Mouse (Mus musculus) ES-CJ7 (cell line): ENCODE data around the gene Adgra3.

Experiments
- DNase-seq: peaks from one replicate; pipeline ENCODE4 v3.0.0; 2011; ENCODE audit warnings: low read depth, low spot score

The Adgra3 gene

DNA sequence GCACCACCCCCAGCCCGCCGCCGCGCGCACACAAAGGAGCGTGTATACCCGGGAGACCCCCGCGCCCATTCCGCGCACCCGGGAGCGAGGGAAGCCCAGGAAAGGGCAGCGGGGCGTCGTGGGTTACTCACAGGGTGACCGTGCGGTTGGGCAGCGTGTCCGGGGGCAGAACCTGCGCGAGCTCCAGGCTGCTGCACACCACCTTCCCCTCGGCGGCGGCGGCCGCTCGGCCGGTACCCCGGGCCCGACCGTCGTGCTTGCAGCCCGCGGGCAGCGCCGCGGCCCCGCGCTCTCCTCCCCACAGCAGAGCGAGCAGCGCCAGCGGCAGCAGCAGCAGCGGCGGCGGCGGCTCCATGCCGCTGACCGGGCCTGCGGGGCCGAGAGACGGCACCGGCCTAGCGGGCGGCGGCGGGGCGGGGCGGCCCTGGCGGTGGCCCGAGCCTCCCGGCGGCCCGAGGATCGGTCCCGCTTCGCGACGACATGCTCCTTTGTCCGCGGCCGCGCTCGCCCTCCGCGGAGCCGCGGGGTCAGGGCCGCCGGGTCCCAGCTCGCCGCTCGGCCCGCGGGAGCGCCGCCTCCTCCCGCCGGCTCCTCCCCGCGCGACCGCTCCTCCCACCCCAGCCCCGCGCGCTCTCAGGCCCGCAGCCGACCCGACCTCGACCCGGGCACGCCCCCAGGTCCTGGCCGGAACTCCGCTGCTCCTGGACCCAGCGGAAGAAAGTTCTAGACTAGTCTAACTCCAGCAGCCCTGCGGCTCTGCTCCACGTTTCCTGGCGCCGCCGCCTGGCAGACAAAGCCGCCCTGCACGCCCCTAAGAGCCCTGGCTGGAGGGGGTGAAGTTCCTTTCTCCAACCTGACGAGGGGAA, at the start of gene Adgra3:
Adgra3 (minus strand) TSS at position 586 of the 866 bp plus-strand sequence.
- DNase-seq, result peak; percentile 72

DNA sequence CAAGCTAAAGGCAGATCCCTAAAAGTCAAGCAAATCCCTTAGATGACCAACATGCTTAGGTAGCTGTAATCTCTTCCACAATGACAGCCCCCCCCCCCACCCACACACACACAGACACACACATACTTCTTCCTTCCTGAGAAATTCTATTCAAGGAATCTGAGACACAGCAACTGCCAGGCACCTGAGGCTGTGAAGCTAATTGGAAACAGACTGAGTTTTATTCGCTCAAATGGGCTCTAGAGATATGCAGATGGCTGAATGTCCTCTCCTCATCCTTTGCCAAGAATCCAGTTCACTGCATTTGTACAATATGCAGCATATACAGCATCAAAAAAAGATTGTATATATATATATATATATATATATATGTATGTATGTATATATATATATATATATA, 24.6 kb upstream of the Adgra3 start:
- DNase-seq, result no peak

DNA sequence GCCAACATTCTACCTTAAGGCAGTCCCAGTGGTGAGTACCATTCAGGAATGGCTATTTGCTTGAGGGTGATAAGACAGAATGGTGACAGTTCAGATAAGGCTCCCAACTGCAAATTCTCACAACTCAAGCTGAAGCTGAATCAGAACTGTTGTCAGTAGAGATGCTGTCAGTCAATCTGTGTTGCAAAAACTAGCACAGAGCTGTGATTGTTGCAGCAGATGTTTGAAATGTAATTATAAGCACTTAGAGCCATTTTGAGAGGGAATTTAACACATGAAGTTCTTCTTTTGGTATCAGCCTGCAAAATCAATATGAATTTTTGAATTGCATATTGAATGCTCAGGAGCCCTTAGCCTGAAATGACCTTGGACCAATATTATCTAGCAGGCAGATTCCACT, 15.4 kb upstream of the Adgra3 start:
- DNase-seq, result no peak

DNA sequence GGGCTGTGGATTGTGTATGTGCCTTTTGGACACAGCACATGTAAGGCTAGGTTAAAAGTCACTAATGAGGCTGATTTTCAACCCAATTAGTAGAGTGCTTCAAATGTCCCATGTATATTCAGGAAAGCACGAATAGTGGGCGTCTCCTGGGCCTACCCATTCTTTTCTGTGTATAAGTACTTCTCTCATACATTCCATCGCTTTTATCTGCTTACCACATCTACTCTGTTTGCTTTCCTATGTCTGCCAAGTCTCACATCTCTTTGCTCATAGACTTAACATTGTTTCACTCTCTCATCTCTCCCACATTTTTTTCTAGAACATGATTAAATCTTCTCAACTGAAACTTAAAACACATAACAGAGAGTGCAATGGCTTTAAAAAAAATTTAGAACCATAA, 5.4 kb upstream of the Adgra3 start:
- no peak for DNase-seq

DNA sequence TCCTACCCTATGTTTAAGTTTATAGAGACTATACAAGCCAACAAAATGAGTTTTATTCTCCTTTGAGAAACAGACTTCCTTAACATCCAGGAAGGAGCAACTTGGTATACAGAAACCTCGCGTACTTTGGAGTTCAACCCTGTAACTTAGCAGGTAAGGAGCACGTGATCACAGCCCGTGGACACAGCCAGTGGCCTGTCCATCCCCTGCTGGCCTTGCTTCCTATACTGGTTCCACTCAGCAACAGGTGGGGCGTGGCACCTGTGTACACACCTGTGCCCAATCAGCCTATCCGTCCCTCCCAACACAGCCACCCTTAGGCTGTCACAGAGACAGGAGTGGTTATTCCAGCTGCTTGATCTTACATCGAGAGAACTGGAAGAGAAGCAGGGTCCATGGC, 780 bp upstream of the Adgra3 start:
- DNase-seq, result no peak

DNA sequence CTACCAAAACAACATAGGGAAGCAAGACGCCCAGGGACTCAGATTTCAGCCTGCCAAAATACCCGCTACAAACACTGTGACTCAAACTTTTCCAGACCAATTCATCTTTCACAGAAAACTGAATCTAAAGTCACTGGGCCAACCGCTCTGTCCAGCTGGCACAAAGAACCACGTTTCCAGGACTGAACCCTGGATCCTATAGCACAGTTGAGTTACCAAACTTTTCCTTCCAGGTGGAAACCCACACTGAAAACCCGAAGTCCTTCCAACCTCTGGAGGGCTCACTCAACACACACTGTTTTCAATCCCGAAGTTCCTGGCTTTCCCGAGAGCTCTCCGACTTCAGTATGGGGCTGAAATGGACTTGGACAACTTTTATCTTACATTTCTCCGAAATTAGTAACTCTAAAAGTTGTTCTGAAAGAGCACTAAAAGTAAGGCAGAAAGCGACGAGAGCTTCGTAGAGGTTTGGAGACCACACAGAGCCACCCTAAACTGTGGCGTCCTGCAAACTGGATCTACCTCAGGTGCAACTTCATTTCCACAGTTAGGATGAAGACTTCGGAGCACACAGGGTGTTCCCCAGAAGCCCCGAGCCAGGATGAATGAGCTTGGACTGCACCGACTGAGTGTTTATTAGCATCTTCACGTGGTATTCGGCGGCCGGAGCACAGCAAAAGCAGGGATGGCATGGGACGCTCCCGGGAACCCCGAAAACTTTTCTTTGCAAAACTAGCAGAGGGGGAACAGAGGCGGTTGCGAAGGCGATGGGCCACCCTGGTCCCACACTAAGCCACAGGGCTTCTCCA, 990 bp downstream of the Adgra3 start:
- peak; percentile 44 for DNase-seq

DNA sequence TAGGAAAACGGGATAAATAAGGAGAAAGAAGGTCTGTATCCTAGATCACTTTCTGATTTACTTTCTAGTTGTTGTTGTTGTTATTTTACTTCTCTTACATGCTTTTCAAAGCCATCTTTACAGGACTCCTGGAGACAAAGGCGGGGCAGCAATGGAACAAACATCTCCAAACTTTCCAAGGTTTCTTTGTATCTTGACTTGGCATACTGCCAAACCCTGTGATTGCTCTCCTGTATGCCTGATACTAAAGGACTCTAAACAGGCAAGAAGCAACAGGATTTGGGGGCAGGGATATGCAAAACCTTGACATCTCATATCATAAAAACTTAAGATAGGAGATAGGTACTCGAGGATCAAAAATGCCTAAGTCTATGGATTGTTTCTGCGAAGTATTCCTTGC, 6.3 kb downstream of the Adgra3 start:
- no peak for DNase-seq

DNA sequence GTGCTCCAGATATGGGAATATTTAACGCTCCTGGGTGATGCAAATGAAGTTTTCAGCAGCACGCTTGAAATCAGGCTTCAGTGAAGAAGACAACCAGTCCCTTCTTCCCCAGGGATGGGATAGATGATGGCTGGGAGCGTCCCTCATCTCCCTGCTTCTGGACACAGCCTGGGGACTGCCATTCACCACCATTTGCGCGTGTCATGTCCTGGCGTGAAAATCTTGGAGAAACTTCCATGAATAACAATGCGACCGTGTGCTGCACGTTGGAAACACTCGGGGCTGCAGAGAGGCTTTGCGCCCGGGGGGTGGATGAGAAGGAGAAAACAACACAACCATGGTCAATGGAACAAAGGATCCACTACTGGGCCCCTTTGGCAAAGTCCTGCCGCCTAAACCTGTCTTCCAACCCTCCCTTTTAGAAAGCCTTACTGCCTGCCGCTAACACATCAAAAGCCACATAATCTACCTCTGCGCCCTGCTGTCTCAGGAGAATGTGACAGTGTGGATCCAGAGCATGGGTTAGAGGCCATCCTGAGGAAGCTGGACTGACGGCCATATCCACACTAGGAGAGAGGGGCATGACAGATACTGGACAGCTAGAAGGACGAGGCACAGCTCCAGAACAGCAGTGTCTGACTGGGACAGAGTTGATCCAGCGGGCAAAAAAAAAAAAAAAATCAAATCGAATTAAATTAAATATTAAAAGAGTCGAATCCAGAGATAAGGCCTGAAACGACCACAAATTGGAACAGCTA, 8.0 kb downstream of the Adgra3 start:
- DNase-seq, result no peak

DNA sequence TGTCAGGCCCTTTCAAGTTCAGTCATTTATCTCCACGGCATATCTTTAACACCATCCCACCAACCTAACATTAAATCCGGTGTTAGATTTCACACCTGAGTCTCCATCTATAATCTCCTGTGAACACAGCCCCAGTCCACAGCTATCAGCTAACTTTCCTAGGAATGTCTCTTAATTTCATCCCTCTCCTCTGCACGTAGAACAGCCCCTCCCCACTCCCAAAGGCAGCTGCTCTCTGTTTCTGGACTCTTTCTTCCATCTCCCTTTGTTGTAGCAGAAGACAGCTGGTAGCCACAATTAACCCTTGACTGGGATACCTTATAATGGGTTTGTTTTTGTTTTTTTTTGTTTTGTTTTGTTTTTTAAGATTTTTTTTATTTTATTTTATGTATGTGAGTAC, 8.8 kb downstream of the Adgra3 start:
- no peak for DNase-seq

DNA sequence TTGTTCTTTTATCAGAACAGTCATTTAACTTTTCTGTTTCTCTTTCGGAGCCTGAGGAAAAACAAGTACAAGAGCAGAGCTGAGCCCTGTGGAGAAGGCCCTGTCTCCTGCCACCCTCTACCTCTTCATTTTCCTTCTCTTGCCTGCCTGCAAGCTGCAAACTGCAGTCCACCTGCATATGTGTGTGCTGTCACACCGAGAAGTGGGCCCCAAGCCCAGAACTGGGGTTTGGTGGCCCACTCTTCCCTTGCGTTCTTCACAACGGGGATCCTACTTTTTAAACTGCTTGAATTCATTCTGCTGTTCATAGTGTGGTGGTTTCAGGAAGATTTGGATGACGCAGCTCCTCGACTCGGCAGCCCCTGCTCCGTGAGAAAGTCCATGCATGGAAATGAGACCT, 9.3 kb downstream of the Adgra3 start:
- no peak for DNase-seq

DNA sequence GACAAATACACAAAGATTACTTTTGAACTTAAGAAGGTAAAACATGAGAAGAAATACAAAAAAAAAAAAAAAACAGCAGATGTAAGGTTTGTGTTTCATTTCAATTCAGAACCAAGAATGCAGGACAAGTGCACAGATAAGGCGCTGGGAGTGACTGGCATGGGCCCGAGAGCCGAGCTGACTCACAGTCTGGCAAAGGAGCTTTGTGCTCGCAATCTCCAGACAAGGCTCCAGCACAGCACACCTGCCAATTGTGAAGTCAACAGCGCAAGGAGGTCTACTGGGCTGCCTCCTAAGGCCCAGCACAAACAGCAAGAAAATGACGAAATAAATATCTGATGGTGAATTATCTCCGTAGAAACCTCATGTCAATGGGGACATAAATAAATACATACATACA, 9.8 kb downstream of the Adgra3 start:
- DNase-seq, result no peak

DNA sequence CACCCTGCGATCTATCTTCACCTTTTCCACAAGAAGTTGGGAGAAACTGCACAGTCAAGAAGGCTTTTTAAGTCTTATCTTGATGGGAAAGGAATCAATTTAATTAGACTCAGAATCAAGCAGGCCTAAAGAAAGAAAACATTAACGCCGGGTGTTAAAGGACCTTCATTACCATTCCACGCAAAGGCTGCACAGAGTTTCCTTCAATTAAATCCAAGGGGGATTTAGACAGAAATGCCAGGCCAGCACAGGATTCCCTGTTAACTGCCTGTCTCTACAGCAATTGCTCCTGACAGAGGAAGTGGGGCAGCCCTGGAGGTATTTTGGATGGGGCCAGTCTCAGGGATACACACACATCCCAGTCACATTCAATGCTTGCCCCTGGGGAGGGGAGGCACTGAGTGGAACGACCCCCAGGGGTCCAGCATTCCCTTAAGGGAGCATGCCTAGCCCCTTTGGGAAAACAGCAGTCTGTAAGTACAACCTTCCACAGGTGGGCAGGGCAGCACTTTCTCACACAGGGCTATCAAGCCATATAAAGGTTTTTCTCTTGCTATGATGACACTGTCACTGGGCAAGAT, 10.4 kb downstream of the Adgra3 start:
- no peak for DNase-seq

DNA sequence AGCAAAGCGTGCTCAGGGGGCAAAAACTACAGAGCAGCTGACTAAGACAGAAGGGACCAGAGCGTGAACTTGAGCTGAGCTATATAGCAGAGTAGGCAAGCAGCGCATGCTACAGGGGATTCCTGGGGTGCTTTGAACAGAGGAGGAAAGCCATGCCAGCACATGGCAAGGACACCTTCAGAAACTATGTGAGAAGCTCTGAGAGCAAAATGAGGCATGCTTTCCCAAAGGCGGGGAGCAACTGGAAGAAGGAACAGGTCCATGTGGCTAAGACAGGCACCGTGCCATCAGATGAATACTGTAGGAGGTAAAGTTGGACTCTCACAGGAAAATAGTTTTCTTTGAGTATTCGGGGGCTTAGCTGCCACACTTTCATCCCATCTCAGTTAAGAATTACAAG, 13.6 kb downstream of the Adgra3 start:
- no peak for DNase-seq

DNA sequence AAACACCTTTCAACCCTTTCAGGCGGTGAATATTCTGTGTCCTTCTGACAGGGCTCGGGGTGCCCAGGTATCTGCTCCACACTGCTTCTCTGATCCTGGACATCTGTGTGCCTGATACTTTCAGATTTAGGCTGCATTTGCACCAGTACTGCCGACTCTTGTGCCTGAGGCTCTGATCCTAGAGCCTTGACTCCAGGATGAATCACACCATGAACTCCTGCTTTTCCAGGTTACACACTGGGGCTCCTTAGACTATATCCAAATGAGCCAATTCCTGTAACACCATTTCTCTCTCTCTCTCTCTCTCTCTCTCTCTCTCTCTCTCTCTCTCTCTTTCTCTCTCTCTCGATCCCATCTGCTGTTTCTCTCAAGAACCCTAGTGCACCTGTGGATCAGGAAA, 15.1 kb downstream of the Adgra3 start:
- no peak for DNase-seq

DNA sequence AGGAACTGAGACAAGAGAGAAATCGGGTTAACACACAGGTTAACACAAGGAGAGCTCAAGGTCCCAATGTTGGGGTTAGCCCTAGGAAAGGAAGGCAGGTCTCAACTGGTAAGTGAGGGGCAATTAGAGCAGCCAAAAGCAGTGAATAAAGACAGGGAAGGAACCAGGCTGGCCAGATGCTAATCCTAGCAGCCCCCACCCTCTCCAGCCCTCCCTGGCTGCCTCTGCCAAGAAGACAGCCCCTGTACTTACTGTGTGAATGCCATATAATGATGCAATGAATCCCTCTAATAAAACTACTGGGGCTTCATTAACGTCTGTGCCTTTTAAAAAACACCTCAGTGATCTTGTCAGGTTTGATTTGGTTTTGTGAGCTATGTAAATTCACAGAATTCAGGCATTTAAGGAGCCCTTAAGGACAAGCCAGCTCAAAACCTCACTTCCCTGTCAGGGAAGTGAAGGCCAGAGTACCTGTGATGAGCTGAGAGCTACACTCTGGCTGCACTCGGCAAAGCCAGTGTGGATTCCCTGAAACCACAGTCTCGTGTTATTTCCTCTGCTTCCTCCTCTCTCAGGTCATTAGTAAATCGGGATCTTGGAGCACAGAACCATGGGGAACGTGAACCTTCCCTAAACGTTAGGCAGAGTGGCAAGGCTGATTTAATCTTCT, 16.4 kb downstream of the Adgra3 start:
- DNase-seq, result no peak

DNA sequence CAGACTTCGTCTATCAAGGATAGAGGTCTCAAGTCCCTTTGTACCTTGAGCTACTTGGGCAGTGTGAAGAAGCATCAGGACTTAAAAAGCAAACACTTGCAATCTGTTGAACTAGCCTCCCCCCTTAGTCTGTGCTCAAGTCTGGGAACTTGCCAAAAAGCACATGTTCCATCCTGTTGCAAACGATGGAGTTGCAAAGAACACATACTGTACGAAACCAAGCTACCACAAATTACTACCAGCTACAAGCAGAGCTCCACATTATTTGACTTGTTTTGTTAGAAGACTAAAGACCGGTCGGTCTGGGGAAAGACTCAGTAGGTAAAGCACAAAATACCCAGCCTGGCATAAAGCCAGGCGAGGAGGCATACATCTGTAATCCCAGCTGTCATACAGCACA, 19.3 kb downstream of the Adgra3 start:
- no peak for DNase-seq

DNA sequence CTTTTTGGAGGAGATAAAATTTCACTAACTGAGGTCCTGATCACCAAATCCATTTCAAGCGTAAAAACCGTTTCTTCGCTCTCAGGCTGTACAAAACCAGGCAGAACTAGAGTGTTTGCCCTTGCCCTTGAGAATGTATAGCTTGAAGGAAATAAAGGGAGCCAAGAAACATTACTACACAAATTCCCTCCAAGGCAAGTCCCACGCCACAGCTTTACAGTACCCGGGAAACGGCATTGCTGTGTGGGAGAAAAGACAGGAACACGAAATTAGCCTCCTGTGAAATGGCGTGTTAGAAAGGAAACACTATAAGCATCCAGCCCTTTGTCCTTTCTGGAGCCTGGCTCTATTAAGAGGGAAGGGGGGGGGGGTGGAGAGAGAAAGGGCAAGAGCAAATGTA, 21.1 kb downstream of the Adgra3 start:
- no peak for DNase-seq

DNA sequence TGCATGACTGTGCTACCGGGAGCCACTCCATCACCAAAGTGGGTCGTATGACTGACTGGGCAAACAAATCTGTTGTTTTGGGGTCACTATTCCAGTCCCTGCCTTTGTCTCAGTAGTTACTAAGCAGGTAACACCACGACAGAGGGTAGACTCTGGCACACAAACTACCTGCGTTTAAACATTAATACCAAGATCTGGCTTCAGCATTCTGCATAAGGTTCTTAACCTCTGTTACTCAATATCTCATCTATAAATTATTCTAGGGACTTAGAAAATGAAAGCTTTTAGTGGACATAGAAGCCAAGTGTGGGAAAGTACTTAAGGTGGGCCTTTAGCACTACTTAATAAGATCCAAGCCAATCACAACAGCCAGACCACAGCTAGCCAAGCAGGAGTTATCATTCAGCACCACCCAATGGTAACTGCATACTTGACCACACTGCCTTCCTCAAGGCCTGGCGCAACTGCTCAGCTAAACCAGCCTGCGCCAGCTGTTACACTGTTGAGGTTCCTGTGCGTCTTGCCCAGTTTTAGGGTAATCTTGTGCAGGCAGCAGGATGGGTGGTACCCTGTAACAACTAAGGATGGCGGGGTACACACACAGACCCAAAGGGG, 23.8 kb downstream of the Adgra3 start:
- no peak for DNase-seq

DNA sequence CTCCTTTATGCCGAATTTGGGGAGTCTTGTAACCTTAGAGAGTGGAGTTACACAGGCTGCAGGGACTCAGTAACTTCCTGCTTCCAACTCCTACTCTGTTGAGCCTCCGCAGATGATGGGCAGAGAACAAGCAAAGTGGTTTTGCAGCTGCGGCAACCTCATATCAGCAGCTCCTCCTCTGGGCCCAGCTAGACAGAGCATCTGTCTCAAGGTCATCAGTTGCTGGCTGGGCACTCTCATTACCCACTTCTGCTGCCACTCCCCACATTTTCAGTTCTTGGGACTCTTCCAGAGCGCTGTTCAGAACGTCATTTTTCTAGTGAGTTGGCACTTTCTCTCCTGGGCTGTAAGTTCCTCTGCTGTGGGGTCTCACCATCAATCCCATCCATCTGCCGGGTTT, 24.6 kb downstream of the Adgra3 start:
- no peak for DNase-seq

DNA sequence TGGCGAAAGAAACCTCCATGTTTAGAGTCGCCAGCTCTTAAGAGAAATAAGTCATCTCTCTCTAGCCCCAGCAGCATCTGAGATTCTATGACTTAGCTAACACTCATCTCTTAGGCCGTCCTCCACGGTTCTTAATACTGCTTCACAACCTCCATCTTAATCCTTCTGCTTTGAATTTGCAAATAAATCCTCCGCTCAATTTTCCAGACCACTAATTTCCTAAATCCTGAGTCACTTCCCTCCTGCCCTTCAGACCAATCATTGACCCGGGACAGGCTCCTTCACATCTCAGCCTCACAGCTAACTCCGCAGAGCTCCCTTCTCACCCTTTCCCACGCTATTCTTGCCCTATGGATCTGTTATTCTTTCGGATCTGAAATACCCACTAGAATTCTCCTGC, 25.1 kb downstream of the Adgra3 start:
- DNase-seq, result no peak

DNA sequence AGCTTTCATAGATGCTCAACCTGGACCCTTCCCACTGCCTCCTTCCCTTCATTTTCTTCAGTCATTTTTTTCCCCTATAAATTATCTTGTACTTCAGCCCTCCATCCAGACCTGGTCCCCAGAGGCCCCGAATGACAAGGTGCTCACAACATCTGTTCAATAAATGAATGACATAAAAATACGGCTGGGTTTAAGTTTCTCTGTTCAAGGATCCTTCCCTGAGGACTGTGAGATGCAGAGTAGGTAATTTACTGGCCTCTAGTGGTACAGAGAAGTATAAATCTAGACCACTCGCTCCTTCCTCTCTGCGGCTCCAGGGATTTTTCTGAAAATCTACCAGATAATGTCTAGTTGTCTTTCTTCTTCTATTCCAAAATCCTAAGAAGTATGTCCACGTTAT, 26.5 kb downstream of the Adgra3 start:
- DNase-seq, result no peak
